Mouse (Mus musculus): Measurements from ENCODE around the gene Abhd6. TPM values are rescaled to one million over a fixed set of nuclear protein-coding genes. Genes with fewer than 3 reads are reported as not detected.

The Abhd6 gene
- total and polyA plus RNA-seq, 3 experiments: not detected

- TF ChIP-seq POLR2AphosphoS5 (IDR thresholded peaks at IDR 0.05; ENCODE audit: insufficient replicate concordance, low read depth, low read length): no peak
- TF ChIP-seq GATA1 (IDR thresholded peaks at IDR 0.05; ENCODE audit: borderline replicate concordance, low read length): no peak
- TF ChIP-seq TAL1 (conservative IDR thresholded peaks at IDR 0.05; ENCODE audit: low read depth, low read length): no peak
- TF ChIP-seq CTCF (IDR thresholded peaks at IDR 0.05; ENCODE audit: low read depth, low read length): no peak
- TF ChIP-seq GATA2 (IDR thresholded peaks at IDR 0.05; ENCODE audit: borderline replicate concordance, low read depth, low read length): no peak
- H3K36me3 ChIP-seq (replicated peaks): no peaks in the 10 kb centered on the region
- no peaks in the 10 kb centered on the region for H3K9me3 ChIP-seq (replicated peaks)
- no peaks in the 10 kb centered on the region for H3K4me1 ChIP-seq (ENCODE audit: insufficient read depth, low read depth, low read length)
- no peak for ATAC-seq (ENCODE audit: extremely low read depth, insufficient number of reproducible peaks, low FRiP score, poor library complexity, severe bottlenecking)
- no peak for DNase-seq (ENCODE audit: low spot score)
- peaks cover 3% of the 10 kb centered on the region; the same call in 1 of the 2 replicates for H3K27me3 ChIP-seq (ENCODE audit: insufficient read depth, low read length)
- H3K4me3 ChIP-seq (ENCODE audit: low read depth, low read length): no peak overlapping the region
Measured at GRCm38 (mm10) chr14:7977471-7977870, 25.2 kb upstream of the Abhd6 start.

GRCm38 (mm10) chr14:7978183-7978582 lies 24.5 kb upstream of the Abhd6 start:
- no peak for TF ChIP-seq GATA1 (IDR thresholded peaks at IDR 0.05; ENCODE audit: borderline replicate concordance, low read length)
- no peak for TF ChIP-seq TAL1 (conservative IDR thresholded peaks at IDR 0.05; ENCODE audit: low read depth, low read length)
- no peak for TF ChIP-seq CTCF (IDR thresholded peaks at IDR 0.05; ENCODE audit: low read depth, low read length)
- TF ChIP-seq GATA2 (IDR thresholded peaks at IDR 0.05; ENCODE audit: borderline replicate concordance, low read depth, low read length): no peak
- TF ChIP-seq POLR2AphosphoS5 (IDR thresholded peaks at IDR 0.05; ENCODE audit: insufficient replicate concordance, low read depth, low read length): no peak
- no peak for DNase-seq (ENCODE audit: low spot score)
- Histone ChIP-seq H3K4me1 (ENCODE audit: insufficient read depth, low read depth, low read length) (no peaks in the 10 kb centered on the region), H3K9me3 (replicated peaks) (no peaks in the 10 kb centered on the region), H3K36me3 (replicated peaks) (no peaks in the 10 kb centered on the region), H3K27me3 (ENCODE audit: insufficient read depth, low read length) (peaks cover 3% of the 10 kb centered on the region; the same call in 1 of the 2 replicates), H3K4me3 (ENCODE audit: low read depth, low read length) (no peak overlapping the region)
- no peak for ATAC-seq (ENCODE audit: extremely low read depth, insufficient number of reproducible peaks, low FRiP score, poor library complexity, severe bottlenecking)

GRCm38 (mm10) chr14:7981226-7981625 lies 21.5 kb upstream of the Abhd6 start:
- TF ChIP-seq GATA2 (IDR thresholded peaks at IDR 0.05; ENCODE audit: borderline replicate concordance, low read depth, low read length) (no peak), CTCF (IDR thresholded peaks at IDR 0.05; ENCODE audit: low read depth, low read length) (no peak), GATA1 (IDR thresholded peaks at IDR 0.05; ENCODE audit: borderline replicate concordance, low read length) (no peak), POLR2AphosphoS5 (IDR thresholded peaks at IDR 0.05; ENCODE audit: insufficient replicate concordance, low read depth, low read length) (no peak), TAL1 (conservative IDR thresholded peaks at IDR 0.05; ENCODE audit: low read depth, low read length) (no peak)
- H3K36me3 ChIP-seq (replicated peaks): no peaks in the 10 kb centered on the region
- no peaks in the 10 kb centered on the region for H3K9me3 ChIP-seq (replicated peaks)
- peaks cover 5% of the 10 kb centered on the region; the same call in 1 of the 2 replicates for H3K27me3 ChIP-seq (ENCODE audit: insufficient read depth, low read length)
- H3K4me3 ChIP-seq (ENCODE audit: low read depth, low read length): no peak overlapping the region
- DNase-seq (ENCODE audit: low spot score) (no peak), ATAC-seq (ENCODE audit: extremely low read depth, insufficient number of reproducible peaks, low FRiP score, poor library complexity, severe bottlenecking) (no peak)
- no peaks in the 10 kb centered on the region for H3K4me1 ChIP-seq (ENCODE audit: insufficient read depth, low read depth, low read length)

GRCm38 (mm10) chr14:7986913-7987312 lies 15.8 kb upstream of the Abhd6 start:
- TF ChIP-seq TAL1 (conservative IDR thresholded peaks at IDR 0.05; ENCODE audit: low read depth, low read length): no peak
- TF ChIP-seq CTCF (IDR thresholded peaks at IDR 0.05; ENCODE audit: low read depth, low read length): no peak
- no peak for TF ChIP-seq GATA2 (IDR thresholded peaks at IDR 0.05; ENCODE audit: borderline replicate concordance, low read depth, low read length)
- TF ChIP-seq GATA1 (IDR thresholded peaks at IDR 0.05; ENCODE audit: borderline replicate concordance, low read length): no peak
- TF ChIP-seq POLR2AphosphoS5 (IDR thresholded peaks at IDR 0.05; ENCODE audit: insufficient replicate concordance, low read depth, low read length): no peak
- Histone ChIP-seq H3K4me1 (ENCODE audit: insufficient read depth, low read depth, low read length) (0 out of 2 replicates have a peak, but pooled peaks cover 3% of the 10 kb centered on the region), H3K9me3 (replicated peaks) (no peaks in the 10 kb centered on the region), H3K36me3 (replicated peaks) (no peaks in the 10 kb centered on the region), H3K4me3 (ENCODE audit: low read depth, low read length) (no peak overlapping the region), H3K27me3 (ENCODE audit: insufficient read depth, low read length) (0 out of 2 replicates have a peak, but pooled peaks cover 2% of the 10 kb centered on the region)
- ATAC-seq (ENCODE audit: extremely low read depth, insufficient number of reproducible peaks, low FRiP score, poor library complexity, severe bottlenecking) (no peak), DNase-seq (ENCODE audit: low spot score) (no peak)

- no peak for DNase-seq (ENCODE audit: low spot score)
- no peak overlapping the region for H3K4me3 ChIP-seq (ENCODE audit: low read depth, low read length)
- H3K36me3 ChIP-seq (replicated peaks): no peaks in the 10 kb centered on the region
- no peak for TF ChIP-seq CTCF (IDR thresholded peaks at IDR 0.05; ENCODE audit: low read depth, low read length)
- no peak for TF ChIP-seq TAL1 (conservative IDR thresholded peaks at IDR 0.05; ENCODE audit: low read depth, low read length)
- TF ChIP-seq POLR2AphosphoS5 (IDR thresholded peaks at IDR 0.05; ENCODE audit: insufficient replicate concordance, low read depth, low read length): no peak
- TF ChIP-seq GATA2 (IDR thresholded peaks at IDR 0.05; ENCODE audit: borderline replicate concordance, low read depth, low read length): no peak
- no peak for TF ChIP-seq GATA1 (IDR thresholded peaks at IDR 0.05; ENCODE audit: borderline replicate concordance, low read length)
- H3K27me3 ChIP-seq (ENCODE audit: insufficient read depth, low read length): 0 out of 2 replicates have a peak, but pooled peaks cover 2% of the 10 kb centered on the region
- no peaks in the 10 kb centered on the region for H3K9me3 ChIP-seq (replicated peaks)
- ATAC-seq (ENCODE audit: extremely low read depth, insufficient number of reproducible peaks, low FRiP score, poor library complexity, severe bottlenecking): no peak
- 0 out of 2 replicates have a peak, but pooled peaks cover 3% of the 10 kb centered on the region for H3K4me1 ChIP-seq (ENCODE audit: insufficient read depth, low read depth, low read length)
Measured at GRCm38 (mm10) chr14:7989371-7989770, 13.3 kb upstream of the Abhd6 start.

- ATAC-seq (ENCODE audit: extremely low read depth, insufficient number of reproducible peaks, low FRiP score, poor library complexity, severe bottlenecking): no peak
- Histone ChIP-seq H3K36me3 (replicated peaks) (no peaks in the 10 kb centered on the region), H3K4me1 (ENCODE audit: insufficient read depth, low read depth, low read length) (0 out of 2 replicates have a peak, but pooled peaks cover 3% of the 10 kb centered on the region), H3K4me3 (ENCODE audit: low read depth, low read length) (no peak overlapping the region), H3K27me3 (ENCODE audit: insufficient read depth, low read length) (0 out of 2 replicates have a peak, but pooled peaks cover 2% of the 10 kb centered on the region), H3K9me3 (replicated peaks) (no peaks in the 10 kb centered on the region)
- TF ChIP-seq CTCF (IDR thresholded peaks at IDR 0.05; ENCODE audit: low read depth, low read length): no peak
- no peak for TF ChIP-seq GATA1 (IDR thresholded peaks at IDR 0.05; ENCODE audit: borderline replicate concordance, low read length)
- TF ChIP-seq TAL1 (conservative IDR thresholded peaks at IDR 0.05; ENCODE audit: low read depth, low read length): no peak
- no peak for TF ChIP-seq GATA2 (IDR thresholded peaks at IDR 0.05; ENCODE audit: borderline replicate concordance, low read depth, low read length)
- TF ChIP-seq POLR2AphosphoS5 (IDR thresholded peaks at IDR 0.05; ENCODE audit: insufficient replicate concordance, low read depth, low read length): no peak
- DNase-seq (ENCODE audit: low spot score): no peak
Measured at GRCm38 (mm10) chr14:7989961-7990360, 12.7 kb upstream of the Abhd6 start.
